Mouse (Mus musculus) T-helper 2 cell (primary cell): ENCODE results near the gene Tbx10.
"Not testable (repeated sequence)": the region's sequence is repeated elsewhere in the genome, so short reads cannot be mapped to it uniquely, and the experiment has no call there.

ENCODE experiments used
- in situ Hi-C: fragments of 300-600 bp; cut with MboI, MseI; formaldehyde crosslinking; loops from one replicate; pipeline ENCODE4 v1.15.1; 2025; ENCODE audit warnings: high pct_unique_total_duplicates

The Tbx10 gene

GRCm38 (mm10) chr19:3992416-3992815, at the start of gene Tbx10:
TSS of gene Tbx10 (plus strand) at chr19:3992752.
- in situ Hi-C loops = no loop called here

GRCm38 (mm10) chr19:3942986-3943735, 49.4 kb upstream of the Tbx10 start:
- in situ Hi-C loops = no loop called here

GRCm38 (mm10) chr19:3945872-3946564, 46.5 kb upstream of the Tbx10 start:
- in situ Hi-C loops = no loop called here

GRCm38 (mm10) chr19:3946715-3947114, 45.8 kb upstream of the Tbx10 start:
- in situ Hi-C loops = no loop called here

- in situ Hi-C loops = no loop called here
Observed at GRCm38 (mm10) chr19:3947813-3948212, 44.7 kb upstream of the Tbx10 start.

GRCm38 (mm10) chr19:3948546-3948945, 44.0 kb upstream of the Tbx10 start:
- in situ Hi-C loops = no loop called here

- in situ Hi-C loops = no loop called here
Observed at GRCm38 (mm10) chr19:3950331-3950730, 42.2 kb upstream of the Tbx10 start.

- in situ Hi-C loops = no loop called here
Observed at GRCm38 (mm10) chr19:3951461-3951860, 41.1 kb upstream of the Tbx10 start.

GRCm38 (mm10) chr19:3952099-3952498, 40.5 kb upstream of the Tbx10 start:
- in situ Hi-C loops = no loop called here

GRCm38 (mm10) chr19:3955033-3955432, 37.5 kb upstream of the Tbx10 start:
- in situ Hi-C loops = no loop called here

- in situ Hi-C loops = no loop called here
Observed at GRCm38 (mm10) chr19:3955804-3956203, 36.7 kb upstream of the Tbx10 start.

- in situ Hi-C loops = not testable (repeated sequence)
Observed at GRCm38 (mm10) chr19:3957296-3958036, 35.1 kb upstream of the Tbx10 start.

- in situ Hi-C loops = no loop called here
Observed at GRCm38 (mm10) chr19:3958470-3958869, 34.1 kb upstream of the Tbx10 start, which contains the start of gene Aldh3b3. TSS of gene Aldh3b3 (plus strand) at chr19:3958645.

- in situ Hi-C loops = no loop called here
Observed at GRCm38 (mm10) chr19:3959030-3959429, 33.5 kb upstream of the Tbx10 start.

- in situ Hi-C loops = no loop called here
Observed at GRCm38 (mm10) chr19:3960211-3960610, 32.3 kb upstream of the Tbx10 start.

- in situ Hi-C loops = not testable (repeated sequence)
Observed at GRCm38 (mm10) chr19:3961805-3962204, 30.7 kb upstream of the Tbx10 start.

- in situ Hi-C loops = no loop called here
Observed at GRCm38 (mm10) chr19:3962469-3962868, 30.1 kb upstream of the Tbx10 start.

GRCm38 (mm10) chr19:3964030-3964429, 28.5 kb upstream of the Tbx10 start:
- in situ Hi-C loops = no loop called here

- in situ Hi-C loops = no loop called here
Observed at GRCm38 (mm10) chr19:3966330-3967075, 26.0 kb upstream of the Tbx10 start.

- in situ Hi-C loops = no loop called here
Observed at GRCm38 (mm10) chr19:3967258-3967657, 25.3 kb upstream of the Tbx10 start.

- in situ Hi-C loops = loop anchor here (5.0 kb wide), 1 partner anchor 345 kb away; no protein-coding TSS in a partner anchor
Observed at GRCm38 (mm10) chr19:3972229-3972628, 20.3 kb upstream of the Tbx10 start, which contains the start of gene Aldh3b2. TSS of gene Aldh3b2 (plus strand) at chr19:3972328.
